Mouse (Mus musculus): ENCODE measurements around the gene Lrriq4. TPM values are rescaled to one million over a fixed set of nuclear protein-coding genes. Genes with fewer than 3 reads are reported as not detected.

Gene Lrriq4
- not detected in 2 replicates for polyA plus RNA-seq (2014; fragmentation: Nextera tagmentation; extraction: Ambion mirVana)

GRCm38 (mm10) chr3:30644207-30644606 lies at the start of gene Lrriq4:
TSS of gene Lrriq4 (plus strand) at chr3:30644507.
- no peak within 1 kb of the TSS for H3K4me3 ChIP-seq (ENCODE audit: low read depth, low read length)
- H3K4me2 ChIP-seq (ENCODE audit: low read depth, severe bottlenecking) = no peak within 1 kb of the TSS
- H3K9me3 ChIP-seq (ENCODE audit: control insufficient read depth, low read length) = no peaks in the 10 kb centered on the region
- WGBS = 88% methylated on average over 2 of the region's 2 CpGs
- no peak within 1 kb of the TSS for H3K27ac ChIP-seq (replicated peaks; ENCODE audit: low read depth, low read length)
- ATAC-seq (ENCODE audit: insufficient number of reproducible peaks, low FRiP score, low TSS enrichment, low read depth) (no peak), DNase-seq (ENCODE audit: low spot score) (no peak)
- H3K27me3 ChIP-seq (ENCODE audit: control insufficient read depth, insufficient read depth, low read length) = 0 out of 2 replicates have a peak, but pooled peaks cover 4% of the 10 kb centered on the region
- no peaks in the 10 kb centered on the region for H3K4me1 ChIP-seq (ENCODE audit: control insufficient read depth, insufficient read depth, low read length)
- no peaks in the 10 kb centered on the region for H3K36me3 ChIP-seq (ENCODE audit: control insufficient read depth, insufficient read depth, low read length)
- H3K9ac ChIP-seq (ENCODE audit: low read length) = no peak within 1 kb of the TSS

- peak overlapping the region; percentile 95 for H3K9ac ChIP-seq (ENCODE audit: low read length)
- peak; percentile 69 for ATAC-seq (ENCODE audit: insufficient number of reproducible peaks, low FRiP score, low TSS enrichment, low read depth)
- DNase-seq (ENCODE audit: low spot score) = peak; percentile 77
- H3K27ac ChIP-seq (replicated peaks; ENCODE audit: low read depth, low read length) = peak overlapping the region; percentile 1; the same call in 1 of the 2 replicates
- H3K27me3 ChIP-seq (ENCODE audit: control insufficient read depth, insufficient read depth, low read length) = 0 out of 2 replicates have a peak, but pooled peaks cover 2% of the 10 kb centered on the region
- H3K36me3 ChIP-seq (ENCODE audit: control insufficient read depth, insufficient read depth, low read length) = no peaks in the 10 kb centered on the region
- no peaks in the 10 kb centered on the region for H3K9me3 ChIP-seq (ENCODE audit: control insufficient read depth, low read length)
- 0 out of 2 replicates have a peak, but pooled peaks cover 8% of the 10 kb centered on the region for H3K4me1 ChIP-seq (ENCODE audit: control insufficient read depth, insufficient read depth, low read length)
- H3K4me3 ChIP-seq (ENCODE audit: low read depth, low read length) = peak overlapping the region; percentile 80
- H3K4me2 ChIP-seq (ENCODE audit: low read depth, severe bottlenecking) = peak overlapping the region; percentile 58
- under 1% methylated on average over 57 of the region's 62 CpGs for WGBS
Observed at GRCm38 (mm10) chr3:30595111-30595832, 49.0 kb upstream of the Lrriq4 start.

GRCm38 (mm10) chr3:30597271-30597670 lies 47.0 kb upstream of the Lrriq4 start:
- Histone ChIP-seq H3K9ac (ENCODE audit: low read length) (no peak overlapping the region), H3K27me3 (ENCODE audit: control insufficient read depth, insufficient read depth, low read length) (0 out of 2 replicates have a peak, but pooled peaks cover 2% of the 10 kb centered on the region), H3K4me2 (ENCODE audit: low read depth, severe bottlenecking) (no peak overlapping the region), H3K27ac (replicated peaks; ENCODE audit: low read depth, low read length) (no peak overlapping the region), H3K36me3 (ENCODE audit: control insufficient read depth, insufficient read depth, low read length) (no peaks in the 10 kb centered on the region), H3K4me1 (ENCODE audit: control insufficient read depth, insufficient read depth, low read length) (0 out of 2 replicates have a peak, but pooled peaks cover 8% of the 10 kb centered on the region), H3K9me3 (ENCODE audit: control insufficient read depth, low read length) (no peaks in the 10 kb centered on the region), H3K4me3 (ENCODE audit: low read depth, low read length) (no peak overlapping the region)
- no peak for DNase-seq (ENCODE audit: low spot score)
- 82% methylated on average over 7 of the region's 7 CpGs for WGBS
- no peak for ATAC-seq (ENCODE audit: insufficient number of reproducible peaks, low FRiP score, low TSS enrichment, low read depth)

GRCm38 (mm10) chr3:30599711-30600545 lies 44.4 kb upstream of the Lrriq4 start, which contains the start of gene Actrt3:
TSS of gene Actrt3 (minus strand) at chr3:30599939.
- H3K9me3 ChIP-seq (ENCODE audit: control insufficient read depth, low read length) = no peaks in the 10 kb centered on the region
- H3K36me3 ChIP-seq (ENCODE audit: control insufficient read depth, insufficient read depth, low read length) = peaks cover 2% of the 10 kb centered on the region; the same call in 1 of the 2 replicates
- H3K27ac ChIP-seq (replicated peaks; ENCODE audit: low read depth, low read length) = 0 out of 2 replicates have a peak within 1 kb of the TSS, but pooled peaks have one; percentile 14
- peak; percentile 58 for DNase-seq (ENCODE audit: low spot score)
- H3K4me2 ChIP-seq (ENCODE audit: low read depth, severe bottlenecking) = peak within 1 kb of the TSS; percentile 75
- 0 out of 2 replicates have a peak, but pooled peaks cover 2% of the 10 kb centered on the region for H3K27me3 ChIP-seq (ENCODE audit: control insufficient read depth, insufficient read depth, low read length)
- peak within 1 kb of the TSS; percentile 48 for H3K4me3 ChIP-seq (ENCODE audit: low read depth, low read length)
- peaks cover 10% of the 10 kb centered on the region; the same call in 1 of the 2 replicates for H3K4me1 ChIP-seq (ENCODE audit: control insufficient read depth, insufficient read depth, low read length)
- WGBS = 2% methylated on average over 32 of the region's 32 CpGs
- H3K9ac ChIP-seq (ENCODE audit: low read length) = peak within 1 kb of the TSS; percentile 49
- no peak for ATAC-seq (ENCODE audit: insufficient number of reproducible peaks, low FRiP score, low TSS enrichment, low read depth)

GRCm38 (mm10) chr3:30600717-30601116 lies 43.6 kb upstream of the Lrriq4 start:
- Histone ChIP-seq H3K9ac (ENCODE audit: low read length) (0 out of 2 replicates have a peak overlapping the region, but pooled peaks have one; percentile 7), H3K27me3 (ENCODE audit: control insufficient read depth, insufficient read depth, low read length) (0 out of 2 replicates have a peak, but pooled peaks cover 2% of the 10 kb centered on the region), H3K9me3 (ENCODE audit: control insufficient read depth, low read length) (no peaks in the 10 kb centered on the region), H3K4me3 (ENCODE audit: low read depth, low read length) (peak overlapping the region; percentile 48), H3K36me3 (ENCODE audit: control insufficient read depth, insufficient read depth, low read length) (peaks cover 2% of the 10 kb centered on the region; the same call in 1 of the 2 replicates), H3K27ac (replicated peaks; ENCODE audit: low read depth, low read length) (0 out of 2 replicates have a peak overlapping the region, but pooled peaks have one; percentile 14), H3K4me1 (ENCODE audit: control insufficient read depth, insufficient read depth, low read length) (peaks cover 10% of the 10 kb centered on the region; the same call in 1 of the 2 replicates), H3K4me2 (ENCODE audit: low read depth, severe bottlenecking) (peak overlapping the region; percentile 75)
- WGBS = under 1% methylated on average over 14 of the region's 14 CpGs
- DNase-seq (ENCODE audit: low spot score) (peak; percentile 61), ATAC-seq (ENCODE audit: insufficient number of reproducible peaks, low FRiP score, low TSS enrichment, low read depth) (no peak)

GRCm38 (mm10) chr3:30601175-30601574 lies 43.1 kb upstream of the Lrriq4 start:
- H3K9ac ChIP-seq (ENCODE audit: low read length) = no peak overlapping the region
- peak; percentile 90 for DNase-seq (ENCODE audit: low spot score)
- no peaks in the 10 kb centered on the region for H3K9me3 ChIP-seq (ENCODE audit: control insufficient read depth, low read length)
- H3K27ac ChIP-seq (replicated peaks; ENCODE audit: low read depth, low read length) = no peak overlapping the region
- H3K4me3 ChIP-seq (ENCODE audit: low read depth, low read length) = peak overlapping the region; percentile 48
- peaks cover 7% of the 10 kb centered on the region; the same call in 1 of the 2 replicates for H3K4me1 ChIP-seq (ENCODE audit: control insufficient read depth, insufficient read depth, low read length)
- peaks cover 3% of the 10 kb centered on the region for H3K36me3 ChIP-seq (ENCODE audit: control insufficient read depth, insufficient read depth, low read length)
- peak overlapping the region; percentile 75 for H3K4me2 ChIP-seq (ENCODE audit: low read depth, severe bottlenecking)
- 0 out of 2 replicates have a peak, but pooled peaks cover 2% of the 10 kb centered on the region for H3K27me3 ChIP-seq (ENCODE audit: control insufficient read depth, insufficient read depth, low read length)
- ATAC-seq (ENCODE audit: insufficient number of reproducible peaks, low FRiP score, low TSS enrichment, low read depth) = no peak
- under 1% methylated on average over 17 of the region's 17 CpGs for WGBS

GRCm38 (mm10) chr3:30601610-30602064 lies 42.7 kb upstream of the Lrriq4 start:
- no peaks in the 10 kb centered on the region for H3K9me3 ChIP-seq (ENCODE audit: control insufficient read depth, low read length)
- peaks cover 6% of the 10 kb centered on the region for H3K36me3 ChIP-seq (ENCODE audit: control insufficient read depth, insufficient read depth, low read length)
- under 1% methylated on average over 13 of the region's 13 CpGs for WGBS
- peak overlapping the region; percentile 93 for H3K4me3 ChIP-seq (ENCODE audit: low read depth, low read length)
- 0 out of 2 replicates have a peak, but pooled peaks cover 2% of the 10 kb centered on the region for H3K27me3 ChIP-seq (ENCODE audit: control insufficient read depth, insufficient read depth, low read length)
- H3K27ac ChIP-seq (replicated peaks; ENCODE audit: low read depth, low read length) = peak overlapping the region; percentile 86; the same call in 1 of the 2 replicates
- ATAC-seq (ENCODE audit: insufficient number of reproducible peaks, low FRiP score, low TSS enrichment, low read depth) = no peak
- no peak overlapping the region for H3K9ac ChIP-seq (ENCODE audit: low read length)
- H3K4me2 ChIP-seq (ENCODE audit: low read depth, severe bottlenecking) = peak overlapping the region; percentile 75
- peaks cover 7% of the 10 kb centered on the region; the same call in 1 of the 2 replicates for H3K4me1 ChIP-seq (ENCODE audit: control insufficient read depth, insufficient read depth, low read length)
- DNase-seq (ENCODE audit: low spot score) = no peak

Measured in limb, embryonic 11.5 days (tissue).